Mouse (Mus musculus) layer of hippocampus, postnatal 36 days (tissue): ENCODE data around the gene Vps50. TPM values are rescaled to one million over a fixed set of nuclear protein-coding genes. Genes with fewer than 3 reads are reported as not detected.

Experiments
- total RNA-seq, 2 experiments: library from RNA; stranded (reverse); gene quantifications; 2 replicates each; pipeline ENCODE4 v1.2.3; 2021

Vps50 gene
- total RNA-seq, 2 experiments from 2014 or later: 51.9 to 53.0 TPM

Other genes starting within 250 kb of the Vps50 start
- gene Samd9l, start 98.8 kb upstream of the Vps50 start, total RNA-seq: 1 to 10 TPM; 1.9 to 2.0 TPM
- under 1 TPM; 0.32 to 0.63 TPM for gene Hepacam2, start 84 bp upstream of the Vps50 start, total RNA-seq